Mouse (Mus musculus) monocyte, adult 5-6 weeks (primary cell): ENCODE data around the gene Ssbp4. TPM values are rescaled to one million over a fixed set of nuclear protein-coding genes. Genes with fewer than 3 reads are reported as not detected.
"Not testable (repeated sequence)": the region's sequence is repeated elsewhere in the genome, so short reads cannot be mapped to it uniquely, and the experiment has no call there.

Source experiments
- ATAC-seq: fragments of 153-309, 156-312 bp; replicated peaks from 2 replicates; pipeline ENCODE4 v1.8.0; 2017; ENCODE audit warnings: mild to moderate bottlenecking; ENCODE audit not compliant: low TSS enrichment, insufficient number of reproducible peaks, severe bottlenecking, poor library complexity, low FRiP score
- total RNA-seq: library from RNA; stranded (forward); fragments of 200-1000, 200-491, 200-594 nt; gene quantifications from 3 replicates; pipeline ENCODE4 v1.2.3, GENCODE M21; 2017

The Ssbp4 gene
- total RNA-seq, 1 experiment from 2014 or later = 83.1 TPM

- no peak for ATAC-seq
Measured at GRCm38 (mm10) chr8:70596216-70596615, 12.5 kb downstream of the Ssbp4 start.

GRCm38 (mm10) chr8:70595811-70596210, 12.9 kb downstream of the Ssbp4 start:
- ATAC-seq = no peak

- ATAC-seq = no peak
Measured at GRCm38 (mm10) chr8:70594621-70595564, 13.8 kb downstream of the Ssbp4 start.

GRCm38 (mm10) chr8:70593961-70594609, 14.6 kb downstream of the Ssbp4 start, which contains the start of gene Isyna1:
TSS of gene Isyna1 (plus strand) at chr8:70594373.
- peak; percentile 77 for ATAC-seq

- no peak for ATAC-seq
Measured at GRCm38 (mm10) chr8:70593173-70593572, 15.5 kb downstream of the Ssbp4 start.

- ATAC-seq = no peak
Measured at GRCm38 (mm10) chr8:70591569-70591968, 17.1 kb downstream of the Ssbp4 start.

GRCm38 (mm10) chr8:70587955-70588354, 20.7 kb downstream of the Ssbp4 start:
- ATAC-seq = not testable (repeated sequence)

GRCm38 (mm10) chr8:70585258-70585652, 23.4 kb downstream of the Ssbp4 start:
- peak; percentile 70 for ATAC-seq

- ATAC-seq = 0 out of 2 replicates have a peak, but pooled peaks have one; percentile 10
Measured at GRCm38 (mm10) chr8:70584606-70585257, 23.9 kb downstream of the Ssbp4 start.

- no peak for ATAC-seq
Measured at GRCm38 (mm10) chr8:70583476-70584387, 24.9 kb downstream of the Ssbp4 start.

GRCm38 (mm10) chr8:70577207-70577606, 31.5 kb downstream of the Ssbp4 start:
- ATAC-seq = no peak

GRCm38 (mm10) chr8:70574915-70575314, 33.8 kb downstream of the Ssbp4 start:
- no peak for ATAC-seq

- no peak for ATAC-seq
Measured at GRCm38 (mm10) chr8:70574302-70574701, 34.4 kb downstream of the Ssbp4 start.

- no peak for ATAC-seq
Measured at GRCm38 (mm10) chr8:70570990-70571389, 37.7 kb downstream of the Ssbp4 start.

- no peak for ATAC-seq
Measured at GRCm38 (mm10) chr8:70570360-70570759, 38.3 kb downstream of the Ssbp4 start.

- ATAC-seq = no peak
Measured at GRCm38 (mm10) chr8:70565561-70565960, 43.1 kb downstream of the Ssbp4 start.

GRCm38 (mm10) chr8:70564696-70565235, 43.9 kb downstream of the Ssbp4 start:
- ATAC-seq = no peak

- no peak for ATAC-seq
Measured at GRCm38 (mm10) chr8:70563763-70564387, 44.8 kb downstream of the Ssbp4 start.
